Mouse (Mus musculus) cerebellum, adult 2 months (tissue): Measurements from ENCODE around the gene Gpatch3. TPM values are rescaled to one million over a fixed set of nuclear protein-coding genes. Genes with fewer than 3 reads are reported as not detected.
A peak's percentile ranks its signal among the peaks of the same experiment; 100 is the strongest.

Experiments
- DNase-seq, 2 experiments: peaks; one replicate each; pipeline ENCODE4 v3.0.0; 2021
- H3K27ac ChIP-seq: fragments of 200-500 bp; 2 replicates; pipeline ENCODE4 v1.5.1; 2012; ENCODE audit warnings: low read length, control low read depth, inconsistent platforms; ENCODE audit not compliant: insufficient read depth
- H3K27me3 ChIP-seq: fragments of 200-500 bp; 2 replicates; pipeline ENCODE4 v1.6.1; 2012; ENCODE audit warnings: inconsistent platforms, mild to moderate bottlenecking, low read length, moderate library complexity; ENCODE audit not compliant: control insufficient read depth, insufficient read depth
- H3K4me1 ChIP-seq: fragments of 200-500 bp; 2 replicates; pipeline ENCODE4 v1.6.1; 2011; ENCODE audit warnings: low read length; ENCODE audit not compliant: control insufficient read depth, insufficient read depth
- H3K4me3 ChIP-seq: fragments of 200-500 bp; replicated peaks from 2 replicates; pipeline ENCODE3; 2011; ENCODE audit warnings: mild to moderate bottlenecking, low read depth, low read length, control low read depth; ENCODE audit not compliant: insufficient read depth
- CTCF ChIP-seq: fragments of 200-500 bp; IDR thresholded peaks from 2 replicates; pipeline ENCODE4 v1.5.1; 2011; ENCODE audit warnings: low read depth, mild to moderate bottlenecking, control low read depth, low read length, moderate library complexity, borderline replicate concordance; ENCODE audit not compliant: insufficient read depth
- POLR2A ChIP-seq: fragments of 200-500 bp; IDR thresholded peaks from 2 replicates; pipeline ENCODE4 v1.6.1; 2011; ENCODE audit warnings: low read length, control low read depth, borderline replicate concordance; ENCODE audit not compliant: insufficient read depth
- WGBS: fragments of 180-500 bp; shearing (Covaris S2); methylation state at CpG from one replicate; pipeline ENCODE4 v1.1.7; 2018; 5-methylcytosine and 5-hydroxymethylcytosine counted together
- polyA plus RNA-seq: library from polyadenylated mRNA; depleted of rRNA; stranded (reverse); fragments of >200 nt; gene quantifications from 2 replicates; pipeline ENCODE4 v1.2.3, GENCODE M21; 2012; rRNA removed

The Gpatch3 gene
- polyA plus RNA-seq = 9.4 and 10.2 TPM in 2 replicates

GRCm38 (mm10) chr4:133574070-133574842 is at the start of gene Gpatch3:
Gene Gpatch3 (plus strand): TSS chr4:133574745.
- WGBS = 3% methylated on average over 44 of the region's 44 CpGs
- peak within 1 kb of the TSS; percentile 76 for H3K4me3 ChIP-seq
- no peaks in the 10 kb centered on the region for H3K4me1 ChIP-seq
- peak within 1 kb of the TSS; percentile 8 for H3K27ac ChIP-seq
- peak; percentile 92 for DNase-seq
- no peaks in the 10 kb centered on the region for H3K27me3 ChIP-seq
- TF ChIP-seq POLR2A = peak; percentile 91
- no peak for TF ChIP-seq CTCF

- Histone ChIP-seq H3K4me3 (no peak overlapping the region), H3K27ac (no peak overlapping the region), H3K4me1 (no peaks in the 10 kb centered on the region), H3K27me3 (no peaks in the 10 kb centered on the region)
- no peak for DNase-seq
- WGBS = 70% methylated on average over 16 of the region's 16 CpGs
- TF ChIP-seq CTCF (no peak), POLR2A (no peak)
Observed at GRCm38 (mm10) chr4:133527788-133528187, 46.8 kb upstream of the Gpatch3 start.

GRCm38 (mm10) chr4:133532777-133533176 is 41.8 kb upstream of the Gpatch3 start:
- Histone ChIP-seq H3K4me3 (no peak overlapping the region), H3K27me3 (no peaks in the 10 kb centered on the region), H3K4me1 (no peaks in the 10 kb centered on the region), H3K27ac (no peak overlapping the region)
- no peak for DNase-seq
- WGBS = 79% methylated on average over 3 of the region's 3 CpGs
- TF ChIP-seq POLR2A (no peak), CTCF (no peak)

GRCm38 (mm10) chr4:133536081-133536480 is 38.5 kb upstream of the Gpatch3 start:
- no peak for DNase-seq
- Histone ChIP-seq H3K27me3 (no peaks in the 10 kb centered on the region), H3K27ac (no peak overlapping the region), H3K4me3 (no peak overlapping the region), H3K4me1 (no peaks in the 10 kb centered on the region)
- 87% methylated on average over 3 of the region's 3 CpGs for WGBS
- TF ChIP-seq POLR2A = no peak
- no peak for TF ChIP-seq CTCF

GRCm38 (mm10) chr4:133536652-133537051 is 37.9 kb upstream of the Gpatch3 start:
- TF ChIP-seq CTCF (no peak), POLR2A (no peak)
- no peak overlapping the region for H3K27ac ChIP-seq
- H3K27me3 ChIP-seq = no peaks in the 10 kb centered on the region
- H3K4me1 ChIP-seq = no peaks in the 10 kb centered on the region; the same call in 1 of the 2 replicates
- DNase-seq = no peak
- H3K4me3 ChIP-seq = no peak overlapping the region
- WGBS = 93% methylated on average over 5 of the region's 5 CpGs

- peak; percentile 96 to 98 for DNase-seq
- WGBS = under 1% methylated on average over 76 of the region's 77 CpGs
- peak within 1 kb of the TSS; percentile 73 for H3K27ac ChIP-seq
- no peaks in the 10 kb centered on the region for H3K27me3 ChIP-seq
- TF ChIP-seq CTCF (no peak), POLR2A (peak; percentile 85)
- peak within 1 kb of the TSS; percentile 97 for H3K4me3 ChIP-seq
- H3K4me1 ChIP-seq = no peaks in the 10 kb centered on the region; the same call in 1 of the 2 replicates
Observed at GRCm38 (mm10) chr4:133545272-133546231, 29.0 kb upstream of the Gpatch3 start, which contains the start of gene Nudc. Gene Nudc (minus strand): TSS chr4:133545996.

GRCm38 (mm10) chr4:133552029-133552428 is 22.5 kb upstream of the Gpatch3 start:
- TF ChIP-seq POLR2A (no peak), CTCF (no peak)

More at GRCm38 (mm10) chr4:133552029-133552428, 22.5 kb upstream of the Gpatch3 start:
- H3K4me3 ChIP-seq = no peak overlapping the region
- H3K27me3 ChIP-seq = no peaks in the 10 kb centered on the region
- DNase-seq = no peak
- peaks cover 3% of the 10 kb centered on the region for H3K4me1 ChIP-seq
- no peak overlapping the region for H3K27ac ChIP-seq
- 88% methylated on average over 1 of the region's 1 CpGs for WGBS
